Mouse (Mus musculus) CD4-positive, CD25-positive, alpha-beta regulatory T cell, adult 2 months (primary cell): ENCODE measurements around the gene Nxpe3.

Source experiments
- DNase-seq: peaks from one replicate; pipeline ENCODE4 v3.0.0-alpha.2; 2012; ENCODE audit warnings: low read depth, low spot score

Gene Nxpe3

DNA sequence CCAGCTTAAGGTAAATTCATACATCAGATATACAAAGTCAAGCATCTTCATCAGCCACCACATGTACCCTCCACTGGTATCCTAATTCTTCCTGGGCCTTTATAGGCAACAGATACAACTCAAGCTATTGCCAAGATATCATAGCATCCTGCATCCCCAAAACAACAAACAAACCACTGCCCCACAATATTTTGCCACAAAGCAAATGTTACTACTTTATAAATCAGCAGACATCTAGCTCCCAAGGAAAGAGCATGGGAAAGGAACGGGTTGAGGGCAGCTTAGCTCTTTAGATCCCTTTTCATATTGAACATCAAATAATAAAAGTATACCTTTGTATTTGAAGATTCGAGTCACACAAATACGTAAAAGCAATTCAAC, 57.0 kb downstream of the Nxpe3 start:
- peak; percentile 33 for DNase-seq

DNA sequence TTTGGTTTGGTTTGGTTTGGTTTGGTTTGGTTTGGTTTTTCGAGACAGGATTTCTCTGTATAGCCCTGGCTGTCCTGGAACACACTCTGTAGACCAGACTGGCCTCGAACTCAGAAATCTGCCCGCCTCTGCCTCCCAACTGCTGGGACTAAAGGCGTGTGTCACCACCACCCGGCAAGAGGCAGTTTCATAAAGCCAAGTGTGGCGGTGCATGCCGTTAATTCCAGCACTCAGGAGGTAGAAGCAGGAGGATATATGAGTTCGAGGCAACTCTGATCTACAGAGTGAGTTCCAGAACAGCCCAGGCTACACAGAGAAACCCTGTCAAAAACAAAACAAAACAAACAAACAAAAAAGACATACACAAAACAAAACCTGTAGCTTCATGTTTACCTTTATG, 57.4 kb downstream of the Nxpe3 start:
- peak; percentile 35 for DNase-seq

DNA sequence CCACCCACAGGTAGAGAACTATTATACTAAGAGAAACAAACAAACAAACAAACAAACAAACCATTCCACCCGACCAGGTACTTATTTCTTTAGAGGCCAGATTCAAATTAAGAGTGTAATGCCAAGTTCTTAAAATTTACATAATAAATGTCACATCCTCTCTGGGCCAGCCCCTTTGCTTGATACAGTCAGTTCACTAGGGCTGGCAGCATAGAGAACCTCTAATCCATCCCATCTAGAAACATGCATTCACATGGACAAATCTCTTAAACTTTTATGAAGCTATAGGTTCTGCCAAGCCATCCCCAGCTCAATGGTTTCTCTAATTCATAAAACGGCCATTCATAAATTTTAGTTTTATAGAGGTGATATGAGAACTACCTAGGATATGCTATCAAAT, 57.9 kb downstream of the Nxpe3 start:
- DNase-seq = peak; percentile 60

DNA sequence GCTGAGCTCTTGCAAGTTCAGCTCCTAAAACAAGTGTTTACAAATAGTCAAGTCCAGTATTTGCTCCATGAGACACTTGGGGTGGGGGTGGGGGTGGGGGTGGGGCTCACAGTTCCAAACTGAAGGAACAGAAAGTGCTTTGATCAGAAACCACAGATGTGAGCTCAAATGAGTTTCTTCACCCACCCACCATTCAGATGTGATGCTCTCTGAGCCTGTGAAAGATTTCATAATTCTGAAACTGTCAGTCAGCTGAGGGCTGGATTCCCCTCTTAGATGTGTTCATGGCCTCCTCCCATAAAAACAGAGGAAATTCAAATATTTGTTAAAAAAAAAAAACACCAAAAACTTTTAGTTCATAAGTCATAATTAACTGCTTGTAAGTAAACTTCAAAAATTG, 59.3 kb downstream of the Nxpe3 start:
- DNase-seq = peak; percentile 37

DNA sequence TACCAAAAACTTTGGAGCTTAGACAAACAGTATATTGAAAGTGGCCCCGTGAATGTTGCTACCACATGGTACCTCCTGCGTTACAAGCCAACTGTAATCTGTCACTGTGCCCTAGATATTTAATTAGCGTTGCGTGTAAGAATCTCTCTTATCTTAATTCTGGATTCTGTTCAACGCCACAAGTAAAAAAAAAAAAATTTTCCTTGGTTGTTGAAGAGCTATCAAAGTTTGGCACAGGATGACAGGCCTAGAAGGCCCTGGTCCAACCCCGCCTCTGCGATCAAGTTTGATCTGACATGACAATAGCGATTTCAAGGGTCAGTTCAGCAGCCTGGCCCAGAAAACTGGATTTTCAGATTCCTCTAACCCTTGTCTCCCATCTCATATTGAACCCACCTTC, 62.5 kb downstream of the Nxpe3 start:
- DNase-seq = no peak

DNA sequence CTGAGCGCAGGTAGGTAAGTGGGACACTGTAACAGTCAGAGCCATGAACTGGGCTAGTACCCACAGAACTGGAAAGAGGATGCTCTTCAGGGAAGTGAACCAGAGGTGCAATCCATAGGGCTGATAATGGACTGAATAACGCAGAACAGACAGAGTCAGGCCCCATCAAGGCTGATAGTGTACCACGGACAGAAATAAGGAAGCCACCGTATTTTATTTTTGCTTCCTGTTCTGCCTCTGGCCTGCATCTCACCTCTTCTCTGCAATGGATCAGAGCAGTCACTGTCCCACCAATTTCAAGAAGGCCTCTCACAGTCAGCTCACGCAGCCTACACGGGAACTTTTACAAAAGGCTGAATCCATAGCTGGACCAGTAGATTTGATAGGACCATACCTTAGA, 63.0 kb downstream of the Nxpe3 start:
- no peak for DNase-seq

DNA sequence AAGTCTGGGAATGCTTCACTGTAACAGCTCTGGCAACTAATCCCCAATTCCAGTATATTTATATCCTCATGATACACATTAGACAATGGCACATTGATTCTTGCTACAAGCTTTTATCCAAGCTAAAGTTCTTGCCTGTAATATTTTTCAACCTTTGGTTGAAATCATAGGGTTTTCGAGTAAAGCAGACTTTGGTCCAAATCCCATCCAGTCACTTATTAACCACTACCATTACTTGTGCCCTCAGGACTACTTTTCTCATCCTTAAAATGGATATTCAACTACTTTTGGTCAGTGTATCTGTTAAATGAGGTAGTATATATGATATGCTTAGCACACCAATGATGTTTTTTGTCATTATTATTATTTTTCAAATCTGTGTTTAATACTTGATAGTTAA, 63.6 kb downstream of the Nxpe3 start:
- DNase-seq = no peak

DNA sequence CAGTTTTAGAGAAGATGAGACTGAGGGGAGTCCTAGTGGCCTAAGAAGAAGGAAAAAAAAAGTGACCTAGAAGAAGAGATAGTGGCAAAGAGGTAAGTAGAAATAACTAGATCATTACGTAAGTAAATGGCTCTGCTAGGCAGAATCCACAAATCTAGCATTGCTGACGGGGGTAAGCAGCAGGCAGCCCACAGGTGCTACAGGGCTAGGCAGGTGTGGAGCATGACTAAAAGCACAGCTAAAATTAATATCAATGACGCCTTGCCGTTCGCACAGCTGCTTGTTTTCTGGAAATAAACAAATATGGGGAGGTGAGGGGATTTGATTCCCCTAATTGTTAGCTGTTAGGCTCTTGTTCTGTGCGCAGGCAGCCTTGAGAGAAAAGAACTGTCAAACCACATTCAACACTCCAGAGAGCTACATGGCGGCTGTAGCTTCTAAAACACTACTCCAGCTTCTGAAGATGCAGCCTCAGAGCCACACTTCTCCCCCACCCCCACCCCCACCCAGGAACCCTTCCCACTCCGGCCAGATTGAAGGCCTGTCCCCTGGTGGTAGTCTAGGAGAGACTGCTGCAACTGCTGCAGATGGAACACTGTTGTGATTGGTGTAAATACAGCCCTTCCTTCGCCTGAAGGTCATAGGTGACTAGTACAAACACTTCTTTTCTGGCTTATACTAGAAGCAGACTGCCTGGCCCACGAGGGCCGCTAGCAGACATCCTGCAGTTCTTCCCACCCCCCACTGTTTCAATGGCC, 71.5 kb downstream of the Nxpe3 start:
- peak; percentile 26 for DNase-seq

DNA sequence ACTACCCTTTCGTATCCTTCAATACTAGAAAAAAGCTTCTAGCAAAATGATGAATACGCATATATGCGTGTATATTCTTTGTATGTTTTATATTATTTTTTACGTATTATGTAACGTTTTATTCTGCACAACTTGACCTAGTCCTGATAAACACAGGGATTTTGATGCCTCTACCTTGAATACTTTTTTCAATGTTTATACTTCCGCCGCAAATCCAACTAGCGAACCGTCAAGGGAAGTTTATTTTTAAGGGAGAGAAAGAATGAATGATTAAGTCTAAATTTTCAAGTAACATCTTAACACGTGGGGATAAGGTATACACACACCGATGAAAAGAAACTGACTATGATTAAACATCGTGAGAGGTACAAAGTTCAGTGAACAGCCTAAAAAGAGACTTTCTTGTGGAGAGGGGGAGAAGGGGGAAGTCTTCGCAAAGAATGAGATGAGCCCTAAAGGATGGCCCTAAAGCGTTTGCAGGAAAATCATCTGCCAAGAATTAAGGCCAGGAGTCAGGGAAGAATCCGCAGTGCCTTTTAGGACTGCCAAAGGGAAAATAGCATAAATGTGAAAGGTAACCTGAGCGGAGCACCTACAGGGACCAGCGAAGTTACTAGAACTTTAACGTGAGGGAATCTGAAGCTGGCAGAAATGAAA, 72.2 kb downstream of the Nxpe3 start:
- DNase-seq = no peak

DNA sequence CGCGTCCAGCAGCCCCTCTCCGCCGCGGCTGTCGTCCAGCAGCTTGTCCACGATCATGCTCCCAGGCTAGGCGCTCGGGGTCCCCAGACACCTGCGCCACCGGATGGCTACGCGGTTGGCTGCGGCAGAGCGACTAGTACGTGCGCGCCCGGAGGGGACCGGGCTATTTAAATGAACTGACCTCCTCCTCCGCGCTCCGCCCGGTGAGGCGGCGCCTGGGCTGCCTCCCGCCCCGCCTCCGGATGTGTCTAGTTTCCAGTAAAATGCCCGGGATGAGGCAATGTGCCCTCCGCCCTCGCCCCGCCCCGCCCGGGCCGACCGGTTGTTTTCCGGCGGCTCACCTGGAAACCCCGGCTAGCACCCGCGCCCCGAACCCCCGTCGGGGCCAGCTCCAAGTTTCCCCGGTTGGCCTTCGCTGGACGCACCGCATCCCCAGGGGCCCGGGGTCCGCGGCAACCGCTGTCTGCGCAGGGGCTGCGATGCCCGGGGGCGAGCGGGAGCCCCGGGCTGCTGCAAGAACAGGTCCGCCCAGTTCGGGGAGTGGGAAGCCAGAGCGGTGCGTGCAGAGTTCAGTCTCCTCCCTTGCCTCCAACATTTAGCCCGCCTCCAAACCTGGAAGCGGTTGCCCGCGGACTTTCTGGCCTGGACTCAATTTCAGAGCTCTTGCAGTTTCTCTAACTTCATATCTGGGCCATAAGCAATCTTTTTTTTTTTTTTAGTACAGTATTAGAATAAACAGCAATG, 72.9 kb downstream of the Nxpe3 start:
- DNase-seq = peak; percentile 94

DNA sequence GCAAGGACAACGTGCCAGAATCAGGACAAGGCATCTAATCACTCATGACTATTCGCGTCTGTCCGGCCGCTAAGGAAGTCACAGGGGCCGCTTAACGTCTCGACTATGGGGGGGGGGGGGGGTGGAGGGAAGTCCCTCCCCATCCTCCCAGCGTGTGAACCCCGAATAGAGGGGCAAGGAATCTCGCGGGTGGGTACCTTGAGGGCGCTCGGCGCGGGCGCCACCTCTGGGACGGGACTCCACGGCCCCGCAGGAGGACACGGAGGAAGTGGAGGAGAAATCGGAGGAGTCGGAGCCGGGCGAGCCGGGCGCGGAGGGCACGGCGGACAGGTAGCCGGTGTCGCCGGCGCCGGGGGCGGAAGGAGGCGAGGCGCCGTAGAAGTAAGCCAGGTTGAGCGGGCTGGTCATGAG, 73.5 kb downstream of the Nxpe3 start:
- DNase-seq = no peak

DNA sequence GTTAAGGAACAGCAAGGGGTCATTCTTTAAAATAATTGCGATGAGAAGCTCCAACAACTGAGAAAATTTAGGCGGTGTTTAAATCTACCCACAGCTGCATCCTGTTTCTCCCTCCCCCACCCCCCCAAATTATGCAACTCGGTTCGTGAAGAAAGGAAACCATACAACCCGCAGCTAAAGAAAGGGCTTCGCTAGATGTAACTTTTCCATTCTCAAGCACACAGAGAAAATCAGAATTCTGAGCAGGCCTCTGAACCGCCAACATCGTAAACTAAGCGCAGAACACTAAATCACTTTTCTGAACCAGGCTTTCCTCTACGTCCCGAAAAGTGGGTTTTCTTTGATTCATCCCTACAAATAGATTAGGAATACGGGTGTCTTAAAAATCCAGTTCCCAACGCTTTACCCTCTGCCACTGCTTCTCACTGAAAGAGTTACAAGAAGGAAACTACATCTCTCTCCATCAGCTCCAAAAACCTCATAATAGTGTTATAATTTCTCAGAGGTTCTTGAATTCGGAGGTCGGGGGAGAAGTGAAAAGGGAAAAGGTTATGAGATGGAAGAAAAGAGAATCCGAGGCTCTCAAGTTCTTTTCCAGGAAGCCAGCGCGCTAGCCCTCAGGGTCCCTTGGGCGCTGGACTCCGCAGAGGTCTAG, 74.0 kb downstream of the Nxpe3 start:
- peak; percentile 86 for DNase-seq

DNA sequence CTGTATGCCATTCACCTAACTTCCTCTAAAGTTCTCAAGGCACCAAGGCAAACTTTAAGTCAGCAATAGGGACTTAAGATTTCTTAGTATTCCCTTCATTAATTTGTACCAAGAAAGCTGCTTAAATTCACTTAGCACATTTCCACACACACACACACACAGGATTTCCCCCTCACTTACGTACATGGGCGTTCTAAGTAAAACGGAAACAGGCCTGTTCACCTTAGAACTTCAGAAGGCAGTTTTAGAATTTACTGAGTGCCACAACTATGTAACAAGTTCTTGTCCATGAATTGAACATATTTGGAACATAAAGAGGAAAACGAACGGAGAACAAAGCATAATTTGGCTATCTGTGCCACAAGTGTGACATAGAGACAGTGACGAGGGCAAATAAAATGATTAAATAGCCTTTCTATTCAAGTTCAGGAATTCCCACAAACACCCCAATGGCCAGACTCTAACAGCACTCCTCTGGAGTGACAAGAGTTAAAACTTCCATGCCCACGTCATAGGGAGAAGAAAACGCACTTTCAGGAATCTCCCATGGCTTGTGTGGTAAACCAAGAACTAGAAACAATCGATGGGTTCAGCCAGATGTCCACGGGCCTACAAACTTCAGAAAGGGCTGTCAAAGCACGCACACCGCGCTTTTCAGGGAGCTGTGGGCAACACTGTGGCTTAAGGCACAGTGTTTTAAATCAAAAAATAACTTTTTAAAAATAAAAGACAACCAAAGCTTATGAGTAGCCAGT, 74.7 kb downstream of the Nxpe3 start:
- DNase-seq = peak; percentile 87

DNA sequence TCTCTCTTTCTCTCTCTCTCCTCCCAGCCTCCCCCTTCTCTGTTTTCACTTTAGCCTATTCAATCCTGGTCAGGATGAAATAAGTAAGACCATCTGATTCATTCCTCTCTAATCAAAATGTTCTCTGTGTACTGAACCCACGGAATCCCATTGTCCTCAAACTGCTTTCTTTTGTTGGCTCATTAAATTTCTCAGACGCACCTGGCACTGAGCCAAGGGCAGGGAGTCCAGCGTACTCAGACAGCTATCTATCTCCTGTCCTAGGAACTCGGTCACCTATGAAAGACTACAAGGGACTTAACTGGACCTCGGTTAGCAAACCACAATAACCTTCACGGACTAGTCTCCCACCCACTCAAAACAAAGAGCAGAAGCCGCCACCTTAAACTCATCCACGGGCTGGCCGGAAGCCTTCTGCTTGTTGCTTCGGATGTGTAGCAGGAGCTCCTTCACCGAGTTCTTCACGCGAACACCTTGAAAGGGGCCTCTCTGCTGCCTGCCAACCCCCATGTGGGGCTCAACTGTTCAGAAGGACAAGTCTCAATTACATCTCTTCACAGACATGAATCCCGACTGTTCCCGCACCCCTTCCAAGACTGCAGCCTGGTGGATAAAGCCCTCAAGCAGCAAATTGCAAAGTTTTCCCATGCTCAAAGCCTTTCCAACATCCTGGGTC, 75.8 kb downstream of the Nxpe3 start:
- DNase-seq = peak; percentile 67

DNA sequence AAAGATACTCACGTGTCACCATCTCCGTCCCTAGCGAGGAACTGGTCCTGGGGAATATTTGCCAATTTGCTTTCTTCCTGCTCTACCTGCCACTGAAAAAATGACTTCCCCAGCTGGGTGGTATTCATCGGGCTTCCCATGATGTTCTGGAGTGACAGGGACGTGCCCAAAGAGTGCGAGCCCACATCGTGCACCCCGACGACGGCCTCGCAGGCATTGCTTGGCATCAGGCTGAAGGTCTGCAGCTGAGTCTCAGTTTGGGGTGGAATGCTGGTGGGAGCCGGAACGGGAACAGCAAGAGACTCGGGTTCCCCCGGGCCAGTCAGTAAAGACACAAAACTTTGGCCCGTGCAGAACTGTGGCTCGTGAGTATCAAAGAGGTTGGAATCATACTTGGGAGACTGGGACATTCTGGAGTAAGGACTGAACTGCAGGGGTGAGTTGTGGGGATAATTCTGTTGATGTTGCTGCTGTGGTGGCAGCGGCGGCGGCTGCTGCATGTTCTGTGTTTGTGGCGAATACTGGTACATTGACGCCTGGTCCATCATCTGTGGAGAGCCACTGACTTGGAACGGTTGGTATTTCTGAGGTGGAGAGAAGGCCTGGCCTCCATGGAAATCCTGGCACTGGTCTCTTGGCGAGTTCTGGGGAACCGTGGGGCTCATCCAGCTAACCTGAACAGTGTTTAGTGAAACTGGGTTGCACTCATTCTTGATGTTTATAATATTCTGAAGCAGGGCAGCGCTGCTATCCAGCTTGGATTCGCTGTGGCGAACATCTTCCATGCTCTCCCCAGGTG, 77.2 kb downstream of the Nxpe3 start:
- DNase-seq = peak; percentile 25

DNA sequence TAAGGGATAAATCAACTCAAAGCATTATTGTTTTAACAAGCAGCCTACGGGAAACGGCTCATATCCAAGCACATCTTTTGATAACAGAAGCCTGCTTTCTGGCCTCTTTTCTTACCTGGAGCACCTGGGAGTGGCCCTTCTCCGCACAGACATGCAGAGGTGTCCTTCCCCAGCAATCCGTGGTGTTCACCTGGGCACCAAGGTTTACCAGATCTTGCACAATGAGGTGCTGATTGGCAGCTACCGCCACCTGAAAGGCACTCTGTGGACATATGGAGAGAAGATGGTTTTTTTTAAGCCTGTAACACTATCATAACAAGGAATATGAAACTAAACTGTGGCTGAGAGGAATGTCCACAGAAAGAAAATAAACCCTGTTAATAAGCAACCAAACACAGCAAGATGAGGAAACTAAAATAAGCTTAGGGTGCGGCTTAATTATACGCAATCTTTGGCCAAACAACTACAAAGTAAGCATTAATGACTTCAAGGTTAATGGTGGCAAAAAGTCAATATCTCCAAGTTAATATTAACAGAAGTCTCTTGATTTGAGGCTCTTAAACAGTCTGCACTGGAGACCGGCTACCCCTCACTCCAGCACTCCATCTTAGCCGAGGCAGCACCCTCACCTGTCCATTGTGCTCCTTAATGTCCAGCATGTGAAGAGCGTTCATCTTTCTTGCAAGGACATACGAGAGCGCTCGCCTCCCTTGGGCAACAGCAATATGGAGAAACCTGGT, 78.7 kb downstream of the Nxpe3 start:
- DNase-seq = peak; percentile 14

DNA sequence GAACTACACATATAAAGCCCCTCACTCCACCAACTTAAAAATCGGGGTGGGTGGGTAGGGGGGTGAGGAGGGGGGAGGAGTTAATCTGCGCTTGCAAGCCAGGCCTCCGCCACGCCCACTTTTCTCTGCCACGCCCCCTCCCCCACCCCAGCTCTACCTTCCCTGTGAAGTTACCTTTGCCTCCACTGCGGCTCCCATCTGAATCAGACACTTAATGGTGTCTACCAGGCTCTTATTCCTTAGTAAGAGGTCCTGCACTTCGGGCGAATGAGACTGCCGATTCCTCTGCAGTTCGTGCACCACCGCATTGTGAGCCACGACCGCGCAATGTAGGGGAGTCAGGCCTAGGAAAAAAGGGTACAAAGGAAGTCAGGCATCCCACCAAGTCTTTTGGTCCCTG, 79.6 kb downstream of the Nxpe3 start:
- peak; percentile 58 for DNase-seq

DNA sequence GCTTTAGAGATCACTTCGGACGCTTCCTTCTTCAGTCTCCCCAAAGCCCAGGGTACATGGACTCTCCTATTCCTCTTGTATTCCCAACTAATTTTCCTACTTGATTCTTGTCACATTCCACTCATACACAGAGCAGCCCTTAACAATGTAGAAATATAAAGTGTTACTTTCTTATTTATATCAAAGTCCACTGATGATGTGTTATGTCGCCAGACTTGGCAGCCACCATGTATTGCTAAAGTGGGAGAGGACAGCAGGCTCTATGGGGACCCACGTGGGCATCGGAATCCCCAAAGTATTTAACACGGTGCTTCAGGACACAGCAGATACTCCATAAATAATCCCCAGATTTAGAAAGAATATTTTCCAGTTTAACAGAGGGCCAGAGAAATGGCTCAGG, 80.4 kb downstream of the Nxpe3 start:
- DNase-seq = no peak

DNA sequence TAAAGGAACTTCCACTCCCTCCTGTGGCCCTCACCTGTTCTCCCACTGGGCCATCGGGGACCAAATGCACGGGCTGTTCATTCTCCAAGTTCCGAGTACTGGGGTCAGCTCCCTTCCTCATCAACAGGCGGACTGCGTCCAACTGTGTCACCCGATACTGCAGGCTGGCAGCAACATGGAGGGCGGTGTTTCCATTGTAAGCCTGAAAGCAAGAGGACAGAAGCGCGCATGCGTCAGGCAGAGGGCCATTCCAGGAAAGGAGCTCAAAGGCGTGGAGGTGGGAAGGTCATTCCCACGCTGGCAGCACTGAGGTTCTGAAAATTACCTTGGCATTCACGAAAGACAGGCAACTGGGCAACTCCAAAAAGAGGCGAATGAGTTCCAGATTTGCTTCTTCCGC, 81.2 kb downstream of the Nxpe3 start:
- no peak for DNase-seq
